Mouse (Mus musculus): ENCODE results near the gene Gja1.

DNA sequence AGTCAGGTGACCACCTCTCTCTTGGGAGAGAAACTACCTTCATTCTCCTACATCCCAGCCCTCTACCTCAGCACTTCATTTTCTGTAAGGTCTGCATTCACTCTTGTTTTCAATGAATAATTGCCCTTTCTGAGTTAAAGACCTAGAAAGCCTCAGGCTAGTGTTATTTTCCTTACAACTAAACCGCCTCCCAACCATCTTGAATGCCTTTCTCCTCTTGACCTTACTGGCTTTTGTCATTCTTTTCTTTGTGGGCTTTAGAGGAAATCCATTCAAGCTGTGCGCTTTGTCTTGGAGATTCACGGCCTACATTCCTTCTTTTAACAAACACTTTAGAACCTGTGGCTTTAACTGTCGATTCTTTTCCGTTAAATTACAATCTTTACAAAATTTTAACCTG lies 3.0 kb upstream of the Gja1 start:
- no peak for TF ChIP-seq ZMIZ1 (IDR thresholded peaks at IDR 0.05; ENCODE audit: low read depth, low read length)
- no peak for TF ChIP-seq CTCF (conservative IDR thresholded peaks at IDR 0.05 in 1 of 2, IDR thresholded peaks at IDR 0.05 in 1 of 2; ENCODE audit: low read depth in 2 of 2, low read length in 2 of 2)
- no peak for TF ChIP-seq ZKSCAN1 (IDR thresholded peaks at IDR 0.05; ENCODE audit: borderline replicate concordance, low read depth, low read length)
- no peak for TF ChIP-seq EP300 (IDR thresholded peaks at IDR 0.05; ENCODE audit: low read length)
- no peak for TF ChIP-seq USF2 (conservative IDR thresholded peaks at IDR 0.05; ENCODE audit: low read depth, low read length)
- TF ChIP-seq MXI1 (IDR thresholded peaks at IDR 0.05; ENCODE audit: low read depth, low read length), result no peak
- TF ChIP-seq JUN (IDR thresholded peaks at IDR 0.05; ENCODE audit: insufficient read depth, low read depth, low read length), result no peak
- no peak for TF ChIP-seq TCF12 (IDR thresholded peaks at IDR 0.05; ENCODE audit: low read depth, low read length)

All from CH12.LX (cell line).